Mouse (Mus musculus) CH12.LX (cell line): ENCODE measurements at regions not wholly inside any gene's neighbourhood (a gene's known extent, or its start where the extent isn't known, plus 50 kb on each side); places are given as distances from the start of the nearest gene placed in this dataset.

Experiments used
- DNase-seq: peaks from one replicate; pipeline ENCODE4 v3.0.0-alpha.2; 2013; ENCODE audit errors: extremely low read depth
- H3K27ac ChIP-seq: 2 replicates; pipeline ENCODE4 v1.5.1; 2012; ENCODE audit warnings: low read depth, mild to moderate bottlenecking, control low read depth, moderate library complexity; ENCODE audit not compliant: insufficient read depth
- H3K27me3 ChIP-seq: replicated peaks from 2 replicates; pipeline ENCODE3; 2012; ENCODE audit warnings: inconsistent platforms
- H3K36me3 ChIP-seq, 2 experiments: replicated peaks in 1 of 2; 2 replicates each; pipeline versions ENCODE3 to v1.6.1; 2012; ENCODE audit warnings: inconsistent platforms in 1 of 2, low read length in 1 of 2, mild to moderate bottlenecking in 1 of 2, mixed read lengths in 1 of 2, moderate library complexity in 1 of 2; ENCODE audit not compliant: control insufficient read depth in 1 of 2, insufficient read depth in 1 of 2
- H3K4me1 ChIP-seq, 2 experiments: 2 replicates each; pipeline ENCODE4 v1.6.1; 2012; ENCODE audit warnings: inconsistent platforms in 1 of 2, moderate library complexity in 1 of 2; ENCODE audit not compliant: insufficient read depth in 2 of 2, control insufficient read depth in 1 of 2
- H3K4me2 ChIP-seq: 2 replicates; pipeline ENCODE4 v1.6.1; 2012; ENCODE audit warnings: low read depth, mild to moderate bottlenecking, control low read depth; ENCODE audit not compliant: poor library complexity, insufficient read depth, severe bottlenecking
- H3K4me3 ChIP-seq, 3 experiments: fragments of 150-350 bp in 1 of 3; sonication (generic) in 1 of 3; replicated peaks in 1 of 3; 2 replicates each; pipeline versions ENCODE3 to v1.5.1; 2011 to 2012; ENCODE audit warnings: low read depth in 2 of 3, low read length in 2 of 3, mild to moderate bottlenecking in 2 of 3, moderate library complexity in 2 of 3, control low read depth in 1 of 3, improper control_type of control experiment in 1 of 3, inconsistent platforms in 1 of 3, mixed read lengths in 1 of 3; ENCODE audit not compliant: poor library complexity in 1 of 3
- H3K79me2 ChIP-seq: replicated peaks from 2 replicates; pipeline ENCODE4 v1.6.1; 2012; ENCODE audit warnings: mild to moderate bottlenecking, moderate library complexity; ENCODE audit not compliant: control insufficient read depth, poor library complexity, insufficient read depth, severe bottlenecking; ENCODE audit errors: extremely low read depth
- H3K9ac ChIP-seq: 2 replicates; pipeline ENCODE4 v1.6.1; 2012; ENCODE audit warnings: low read depth, mild to moderate bottlenecking, control low read depth, moderate library complexity; ENCODE audit not compliant: insufficient read depth
- H3K9me3 ChIP-seq: replicated peaks from 2 replicates; pipeline ENCODE3; 2012; ENCODE audit warnings: low read length, inconsistent platforms, mixed read lengths
- BHLHE40 ChIP-seq: IDR thresholded peaks from 2 replicates; pipeline ENCODE4 v1.6.1; 2011; ENCODE audit warnings: mild to moderate bottlenecking, low read depth, low read length, improper control_type of control experiment
- CHD1 ChIP-seq: IDR thresholded peaks from 2 replicates; pipeline ENCODE4 v1.6.1; 2012; ENCODE audit warnings: low read depth, low read length, improper control_type of control experiment, inconsistent platforms
- CHD2 ChIP-seq: IDR thresholded peaks from 2 replicates; pipeline ENCODE4 v1.6.1; 2011; ENCODE audit warnings: low read length, improper control_type of control experiment
- CTCF ChIP-seq, 2 experiments: IDR thresholded peaks in 1 of 2; conservative IDR thresholded peaks in 1 of 2; 2 replicates each; pipeline ENCODE4 v1.5.1; 2011 to 2012; ENCODE audit warnings: low read depth in 2 of 2, low read length in 2 of 2, improper control_type of control experiment in 1 of 2, inconsistent platforms in 1 of 2, mild to moderate bottlenecking in 1 of 2, moderate library complexity in 1 of 2
- JUN ChIP-seq: IDR thresholded peaks from 2 replicates; pipeline ENCODE4 v1.6.1; 2011; ENCODE audit warnings: low read depth, mild to moderate bottlenecking, low read length, improper control_type of control experiment, moderate library complexity; ENCODE audit not compliant: insufficient read depth
- MYC ChIP-seq: IDR thresholded peaks from 2 replicates; pipeline ENCODE4 v1.6.1; 2011; ENCODE audit warnings: low read depth, mild to moderate bottlenecking, improper control_type of control experiment, low read length
- POLR2A ChIP-seq: IDR thresholded peaks from 2 replicates; pipeline ENCODE4 v1.6.1; 2011; ENCODE audit warnings: low read depth, mild to moderate bottlenecking, improper control_type of control experiment, low read length
- POLR2AphosphoS2 ChIP-seq: IDR thresholded peaks from 2 replicates; pipeline ENCODE4 v1.6.1; 2011; ENCODE audit warnings: low read depth, low read length, improper control_type of control experiment
- RAD21 ChIP-seq: IDR thresholded peaks from 2 replicates; pipeline ENCODE4 v1.6.1; 2011; ENCODE audit warnings: low read depth, mild to moderate bottlenecking, low read length, improper control_type of control experiment, moderate library complexity
- SMC3 ChIP-seq: IDR thresholded peaks from 2 replicates; pipeline ENCODE4 v1.6.1; 2011; ENCODE audit warnings: low read depth, low read length, improper control_type of control experiment
- TBP ChIP-seq: conservative IDR thresholded peaks from 2 replicates; pipeline ENCODE4 v1.6.1; 2011; ENCODE audit warnings: low read depth, low read length, improper control_type of control experiment
- UBTF ChIP-seq: IDR thresholded peaks from 2 replicates; pipeline ENCODE4 v1.6.1; 2012; ENCODE audit warnings: low read depth, mild to moderate bottlenecking, inconsistent platforms, low read length, improper control_type of control experiment, moderate library complexity
- USF1 ChIP-seq: IDR thresholded peaks from 2 replicates; pipeline ENCODE4 v1.6.1; 2014; ENCODE audit warnings: low read depth, mild to moderate bottlenecking, inconsistent platforms, low read length, improper control_type of control experiment
- USF2 ChIP-seq: conservative IDR thresholded peaks from 2 replicates; pipeline ENCODE4 v1.6.1; 2011; ENCODE audit warnings: low read depth, low read length, improper control_type of control experiment
- ZKSCAN1 ChIP-seq: IDR thresholded peaks from 2 replicates; pipeline ENCODE4 v1.6.1; 2012; ENCODE audit warnings: low read depth, inconsistent platforms, low read length, improper control_type of control experiment, borderline replicate concordance
- ZMIZ1 ChIP-seq: IDR thresholded peaks from 2 replicates; pipeline ENCODE4 v1.6.1; 2012; ENCODE audit warnings: low read depth, mild to moderate bottlenecking, inconsistent platforms, low read length, improper control_type of control experiment
- ZNF384 ChIP-seq: IDR thresholded peaks from 2 replicates; pipeline ENCODE4 v1.6.1; 2012; ENCODE audit warnings: low read depth, low read length, improper control_type of control experiment, inconsistent platforms
- dilution Hi-C: fragments of 300-500 bp; cut with MboI; formaldehyde crosslinking; loops from 2 replicates; pipeline ENCODE4 v1.14.3; 2020; ENCODE audit warnings: low sequenced_read_pairs; ENCODE audit not compliant: extremely low pct_unique_long_range_greater_than_20kb, extremely low pct_ligation_motif_present
- in situ Hi-C: fragments of 300-500 bp; cut with MboI; formaldehyde crosslinking; loops from 3 replicates; pipeline ENCODE4 v1.14.3; 2019; ENCODE audit warnings: low sequenced_read_pairs, low pct_ligation_motif_present, low pct_unique_long_range_greater_than_20kb, mixed read lengths

GRCm38 (mm10) chr1:166942201-166942600, 59.0 kb upstream of the Fam78b start:
- TF ChIP-seq CHD2 (no peak), CHD1 (no peak), CTCF (conservative IDR thresholded peaks at IDR 0.05 in 1 of 2, IDR thresholded peaks at IDR 0.05 in 1 of 2; ENCODE audit: low read depth in 2 of 2, low read length in 2 of 2) (no peak), UBTF (no peak), SMC3 (no peak), USF1 (no peak), POLR2AphosphoS2 (no peak), USF2 (no peak), ZMIZ1 (no peak), RAD21 (no peak), BHLHE40 (no peak), ZNF384 (no peak)
- H3K27ac ChIP-seq, result no peak overlapping the region
- peaks cover 0 to 4% of the 10 kb centered on the region in 2 experiments; a peak in 1 of 4 replicates for H3K4me1 ChIP-seq
- DNase-seq, result peak; percentile 16
- in situ Hi-C loops, result no loop called here
- H3K79me2 ChIP-seq, result no peaks in the 10 kb centered on the region
- dilution Hi-C loops, result no loop called here
- H3K36me3 ChIP-seq, result no peaks in the 10 kb centered on the region
- H3K9me3 ChIP-seq, result no peaks in the 10 kb centered on the region
- H3K27me3 ChIP-seq, result peaks cover 3% of the 10 kb centered on the region
- H3K9ac ChIP-seq, result no peak overlapping the region
- H3K4me2 ChIP-seq, result no peak overlapping the region
- no peak overlapping the region for H3K4me3 ChIP-seq

DNA sequence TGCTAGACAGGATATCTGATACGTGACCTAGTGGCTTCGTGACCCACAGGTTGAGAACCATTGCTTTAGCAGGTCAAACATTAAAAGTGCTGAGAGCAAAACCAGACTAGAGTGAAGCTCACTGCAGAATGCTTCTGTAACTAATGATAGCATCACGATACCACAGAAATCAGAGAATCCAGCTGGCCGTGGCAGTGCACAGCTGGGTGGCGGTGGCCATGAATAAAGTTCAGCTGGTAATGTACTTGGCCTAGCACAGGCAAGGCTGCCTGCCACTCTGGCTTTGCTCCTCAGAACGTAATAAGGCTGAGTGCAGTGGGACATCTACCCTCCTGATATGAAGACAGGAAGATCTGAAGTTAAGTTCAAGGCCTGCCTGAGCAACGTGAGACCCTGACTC, 56.7 kb upstream of the Fam78b start:
- Histone ChIP-seq H3K4me1 (peaks cover 0 to 4% of the 10 kb centered on the region in 2 experiments; a peak in 1 of 4 replicates), H3K36me3 (no peaks in the 10 kb centered on the region), H3K9me3 (no peaks in the 10 kb centered on the region), H3K79me2 (no peaks in the 10 kb centered on the region), H3K9ac (no peak overlapping the region), H3K27me3 (peaks cover 10% of the 10 kb centered on the region), H3K4me2 (no peak overlapping the region), H3K4me3 (no peak overlapping the region), H3K27ac (no peak overlapping the region)
- dilution Hi-C loops (no loop called here), in situ Hi-C loops (no loop called here)
- TF ChIP-seq MYC (no peak), ZKSCAN1 (no peak), TBP (no peak), SMC3 (no peak), POLR2A (no peak), JUN (no peak)
- DNase-seq, result no peak
